8 mouse cellular contexts compared by ENCODE assay signal in the genomic region with DNA sequence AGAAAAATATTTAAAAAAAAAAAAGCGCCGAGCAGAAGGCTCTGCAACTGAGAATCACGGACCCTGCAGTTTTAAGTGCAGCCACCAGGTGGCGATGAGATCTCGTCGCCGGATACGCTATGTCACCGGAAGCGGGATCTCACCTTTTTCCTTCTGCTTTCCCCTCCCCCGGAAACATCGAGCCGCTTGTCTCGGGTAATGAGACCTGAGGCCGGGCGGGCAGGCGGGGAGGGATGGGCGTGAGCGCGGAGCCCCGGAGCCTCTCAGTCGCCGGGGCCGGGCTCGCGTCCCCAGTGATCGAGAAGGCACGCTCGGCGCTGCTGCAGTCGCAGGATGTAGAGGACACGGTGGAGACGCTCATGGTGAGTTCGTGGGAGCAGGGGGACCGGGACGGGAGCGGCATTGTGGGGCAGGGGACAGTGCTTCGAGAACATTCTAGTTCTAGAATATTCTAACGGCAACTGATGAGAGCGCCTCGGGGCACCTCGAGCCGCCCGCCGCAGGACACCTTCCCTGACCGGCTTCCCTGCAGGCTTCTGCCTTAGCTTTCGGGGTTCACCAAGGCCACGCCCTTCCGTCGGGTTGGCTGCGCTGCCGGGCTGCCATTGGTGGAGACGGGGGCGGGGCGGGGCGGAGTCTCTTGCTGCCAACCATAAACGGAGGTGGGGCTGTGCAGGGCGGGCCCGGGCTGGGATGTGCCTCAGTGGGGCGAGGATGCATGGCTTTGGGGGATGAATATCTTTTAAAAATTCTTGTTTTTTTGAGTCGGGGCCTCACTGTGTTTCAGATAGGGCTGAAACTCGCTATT. TPM values are rescaled to one million over a fixed set of nuclear protein-coding genes. Genes with fewer than 3 reads are reported as not detected.
DNase-seq lines count a peak whose midpoint lies in the region; ATAC-seq lines count a peak whose summit lies in the region.

A gene (plus strand): TSS at position 164 of the 808 bp plus-strand sequence.

- peak within 1 kb of the TSS; percentile 87 for H3K27ac ChIP-seq in hindbrain, embryonic 11.5 days (ENCODE audit: low read depth, low read length)

- H3K4me2 ChIP-seq in hindbrain, embryonic 11.5 days (replicated peaks; ENCODE audit: low read depth, low read length) = peak within 1 kb of the TSS; percentile 59

- peak within 1 kb of the TSS; percentile 80 for H3K4me3 ChIP-seq in hindbrain, embryonic 11.5 days (ENCODE audit: low read depth, low read length)

- no peaks in the 10 kb centered on the region for H3K9me3 ChIP-seq in hindbrain, embryonic 11.5 days (ENCODE audit: control insufficient read depth, low read length)

- 0 out of 2 replicates have a peak, but pooled peaks cover 2% of the 10 kb centered on the region for H3K4me1 ChIP-seq in hindbrain, embryonic 11.5 days (replicated peaks; ENCODE audit: control insufficient read depth, insufficient read depth, low read length)

- no peaks in the 10 kb centered on the region for H3K36me3 ChIP-seq in hindbrain, embryonic 11.5 days (ENCODE audit: control insufficient read depth, insufficient read depth, low read length)

- peak; percentile 93 for DNase-seq in MN1 (ENCODE audit: low spot score)
- peak; percentile 96 for DNase-seq in cerebellum, adult 9-10 months
- DNase-seq in frontal cortex, adult 2 months (ENCODE audit: extremely low spot score in 1 of 2, low spot score in 1 of 2) = peak; percentile 93 to 96
- peak; percentile 94 for DNase-seq in hindbrain, embryonic 11.5 days (ENCODE audit: low spot score)
- DNase-seq in layer of hippocampus, postnatal 10 days (ENCODE audit: low spot score in 2 of 2) = peak; percentile 94 to 97
- DNase-seq in lung, postnatal 10 days = peak; percentile 98
- peak; percentile 94 for DNase-seq in ovary, postnatal 36 days (ENCODE audit: low spot score)
- DNase-seq in thymus, postnatal 25 days = peak; percentile 96

- H3K9ac ChIP-seq in hindbrain, embryonic 11.5 days (ENCODE audit: low read depth, low read length) = peak within 1 kb of the TSS; percentile 76

- H3K27me3 ChIP-seq in hindbrain, embryonic 11.5 days (ENCODE audit: control insufficient read depth, insufficient read depth, low read length) = no peaks in the 10 kb centered on the region

- under 1% methylated on average over 60 of the region's 62 CpGs for WGBS in hindbrain, embryonic 11.5 days

- peak; percentile 98 for ATAC-seq in hindbrain, embryonic 11.5 days (ENCODE audit: low FRiP score)

RNA-seq across cellular contexts. Expression of the gene that starts here (rescaled TPM):
- 22.2 and 23.2 TPM in 2 replicates for polyA plus RNA-seq in frontal cortex, adult 2 months (2012; rRNA removed)
- polyA plus RNA-seq in hindbrain, embryonic 11.5 days (2014; fragmentation: Nextera tagmentation; extraction: Ambion mirVana) = 40.8 and 41.7 TPM in 2 replicates
- 10 to 100 TPM; 23.6 to 26.7 TPM for total RNA-seq in layer of hippocampus, postnatal 10 days (2021)

Comparison
In these comparisons a context has a peak if more than half of its experiments do, and no peak if none do; other contexts are left out.
1. Peak in every context shown above with its lines: DNase-seq, ATAC-seq, H3K4me3 ChIP-seq and H3K27ac ChIP-seq.